Mouse (Mus musculus) left cerebral cortex, adult 9 months (tissue): ENCODE data around the gene Clpp.

Experiments used
- DNase-seq, 2 experiments: peaks; one replicate each; pipeline ENCODE4 v3.0.0; 2022; ENCODE audit warnings: low spot score in 2 of 2

Gene Clpp

GRCm38 (mm10) chr17:56990115-56990746 lies at the start of gene Clpp:
Clpp (plus strand) TSS chr17:56990305.
- peak; percentile 81 to 96 for DNase-seq

DNA sequence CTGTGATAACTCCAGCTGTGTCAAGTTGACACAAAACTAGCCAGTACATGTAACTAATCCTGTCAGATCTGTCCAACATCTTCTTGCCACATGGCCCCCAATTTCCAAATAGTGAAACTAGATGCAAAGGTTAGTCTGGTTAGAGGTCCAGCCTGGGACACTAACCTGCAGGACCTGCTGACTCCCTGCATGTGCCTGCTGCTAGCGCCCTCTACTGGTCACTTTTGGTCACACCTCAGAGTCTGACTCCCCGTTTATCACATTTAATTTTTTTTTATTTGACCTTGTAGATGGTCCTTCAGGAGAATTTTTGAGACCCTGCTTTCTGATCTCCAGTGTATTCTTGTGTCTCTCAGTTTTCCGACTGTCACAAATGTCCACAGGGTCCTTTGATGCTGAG lies 39.2 kb upstream of the Clpp start:
- DNase-seq, result peak in 1 of 2 experiments; percentile 36

DNA sequence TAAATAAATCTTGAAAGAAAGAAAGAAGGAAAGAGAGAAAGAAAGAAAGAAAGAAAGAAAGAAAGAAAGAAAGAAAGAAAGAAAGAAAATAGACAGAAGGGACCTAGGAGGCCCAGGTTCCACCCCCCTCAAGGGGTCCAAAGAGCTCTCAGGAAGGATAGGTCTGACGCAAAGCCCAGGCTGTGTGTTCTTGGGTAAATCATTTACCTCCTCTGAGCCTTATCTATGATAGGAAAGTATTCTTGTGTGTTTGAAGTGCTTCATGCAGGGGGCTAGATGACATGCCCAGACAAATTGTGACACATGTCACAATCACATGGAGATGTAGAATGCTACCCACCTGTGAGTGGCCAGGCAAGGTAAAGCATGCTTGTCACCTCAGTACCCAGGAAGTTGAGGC lies 37.5 kb upstream of the Clpp start:
- DNase-seq, result no peak

DNA sequence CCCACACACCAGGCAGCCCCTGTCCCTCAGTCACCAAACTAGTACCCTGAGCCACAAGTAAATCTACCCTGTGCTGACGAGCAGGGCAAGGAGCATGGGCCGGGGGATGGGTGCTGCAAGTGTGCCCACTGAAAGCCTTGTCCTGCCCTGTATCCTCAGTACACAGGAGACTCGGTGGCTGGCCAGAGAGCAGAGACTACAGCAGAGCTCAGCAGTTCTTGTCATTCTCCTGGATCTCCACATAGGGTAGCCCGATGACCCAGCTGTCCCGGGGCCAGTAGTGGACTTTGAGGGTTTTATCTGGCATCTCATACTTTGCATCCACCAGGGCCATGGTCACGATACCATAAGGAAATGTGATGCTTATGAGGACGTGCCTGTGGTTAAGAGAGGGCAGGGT lies 35.2 kb upstream of the Clpp start:
- DNase-seq, result no peak

DNA sequence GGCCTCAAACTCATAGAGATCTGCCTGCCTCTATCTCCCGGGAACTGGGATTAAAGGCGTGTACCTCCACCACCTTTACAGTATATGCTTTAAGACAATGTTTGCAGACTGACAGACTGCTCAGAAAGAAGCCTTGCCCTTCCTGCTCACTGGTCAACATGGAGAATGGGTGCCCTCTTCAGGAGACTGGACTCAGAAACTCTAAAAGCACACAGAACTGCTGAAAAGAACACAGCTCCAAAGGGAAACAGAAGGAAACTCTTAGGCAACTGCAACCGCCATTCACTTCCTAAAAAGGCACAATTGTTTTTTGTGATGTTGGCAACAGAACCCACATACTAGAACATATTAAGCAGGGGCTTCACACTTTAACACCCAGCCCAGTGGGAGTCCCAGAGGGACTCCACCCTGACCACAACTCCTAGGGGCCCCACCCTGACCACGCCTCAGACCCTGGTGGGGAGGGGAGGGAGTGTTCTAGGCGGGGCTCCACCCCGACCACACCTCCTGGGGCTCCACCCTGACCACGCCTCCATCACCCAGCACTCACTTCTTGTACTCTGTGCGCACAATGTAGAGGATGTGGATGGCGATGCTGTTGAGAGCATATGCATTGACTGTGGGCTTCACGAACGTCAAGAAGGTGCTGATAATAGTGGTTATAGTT lies 32.2 kb upstream of the Clpp start:
- no peak for DNase-seq

DNA sequence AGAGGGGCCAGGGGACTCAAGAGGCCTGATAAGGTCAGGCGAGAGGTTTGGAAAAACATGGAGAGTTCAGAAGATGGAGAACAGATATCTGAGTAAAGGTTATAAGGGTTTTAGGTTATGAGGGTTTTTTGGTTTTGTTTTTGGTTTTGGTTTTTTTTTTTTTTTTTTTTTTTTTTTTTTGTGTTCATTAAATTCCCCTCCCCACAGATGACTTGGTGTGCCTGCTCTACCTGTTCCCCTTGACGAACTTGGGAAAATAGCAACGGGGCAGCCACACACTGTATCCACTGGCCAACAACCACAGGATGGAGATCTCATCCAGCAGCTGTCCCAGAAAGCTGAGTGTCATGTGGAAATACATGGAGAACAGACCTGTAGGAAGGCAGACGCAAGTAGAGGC lies 31.4 kb upstream of the Clpp start:
- DNase-seq, result no peak

GRCm38 (mm10) chr17:56961880-56962279 lies 28.2 kb upstream of the Clpp start:
- DNase-seq, result no peak

GRCm38 (mm10) chr17:56962642-56963405 lies 27.3 kb upstream of the Clpp start:
- no peak for DNase-seq

GRCm38 (mm10) chr17:56963646-56964045 lies 26.5 kb upstream of the Clpp start:
- no peak for DNase-seq

GRCm38 (mm10) chr17:56969321-56969720 lies 20.8 kb upstream of the Clpp start:
- DNase-seq, result no peak

- DNase-seq, result no peak
These were observed 20.0 kb upstream of the Clpp start for GRCm38 (mm10) chr17:56970081-56970480.

DNA sequence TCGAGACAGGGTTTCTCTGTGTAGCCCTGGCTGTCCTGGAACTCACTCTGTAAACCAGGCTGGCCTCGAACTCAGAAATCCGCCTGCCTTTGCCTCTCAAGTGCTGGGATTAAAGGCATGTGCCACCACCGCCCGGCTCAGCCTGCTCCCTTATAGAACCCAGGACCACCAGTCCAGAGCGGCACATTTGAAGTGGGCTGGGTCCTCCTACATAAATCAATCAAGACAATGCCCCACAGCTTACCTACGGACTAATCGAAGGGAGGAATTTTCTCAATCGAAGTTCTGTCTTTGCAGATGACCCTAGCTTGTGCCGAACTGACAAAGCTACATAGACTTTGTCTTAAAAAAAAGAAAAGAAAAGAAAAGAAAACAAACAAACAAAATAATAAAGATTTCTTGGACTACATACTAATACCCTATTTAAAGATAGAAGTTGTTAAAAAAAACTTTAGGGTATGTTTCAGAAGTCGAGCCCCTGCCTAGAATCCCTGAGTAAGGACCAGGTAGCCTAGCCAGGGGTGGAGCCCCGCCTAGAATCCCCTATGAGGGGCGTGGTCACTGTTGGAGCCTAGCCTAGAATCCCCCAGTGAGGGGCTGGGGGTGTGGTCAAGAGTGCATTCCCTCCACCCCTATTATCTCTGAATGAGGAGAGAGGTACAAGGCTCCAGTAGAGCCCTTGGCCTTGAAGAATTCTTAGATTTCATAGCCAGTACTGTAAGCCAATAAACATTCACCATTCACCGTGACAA lies 16.0 kb upstream of the Clpp start:
- no peak for DNase-seq

DNA sequence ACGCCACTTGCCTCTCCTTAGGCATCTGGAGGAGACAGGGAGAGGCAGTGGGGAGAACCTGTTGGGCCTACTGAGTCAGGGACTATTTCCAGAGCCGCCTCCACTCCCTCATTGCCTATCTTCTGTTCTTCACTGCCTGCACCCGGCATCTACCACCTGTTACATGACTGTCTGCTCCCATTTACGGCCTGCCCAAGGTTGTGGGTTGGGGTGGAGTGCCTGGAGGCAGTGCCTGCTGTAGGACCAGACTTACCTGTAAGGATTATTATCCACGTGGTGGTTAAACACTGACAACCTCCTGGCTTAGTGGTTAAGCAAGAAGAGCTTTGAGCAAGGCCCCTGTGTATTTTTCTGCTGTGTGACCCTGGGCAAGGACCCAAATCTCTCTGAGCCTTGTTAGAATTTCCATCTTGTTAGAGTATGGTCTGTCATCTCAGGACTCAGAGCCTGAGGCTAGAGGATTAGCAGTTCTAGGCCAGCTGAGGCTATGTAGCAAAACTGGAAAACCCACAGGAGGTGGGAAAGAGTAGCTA lies 15.3 kb upstream of the Clpp start:
- DNase-seq, result no peak

- DNase-seq, result no peak
These were observed 14.7 kb upstream of the Clpp start for GRCm38 (mm10) chr17:56975391-56975790.

GRCm38 (mm10) chr17:56976531-56977390 lies 13.3 kb upstream of the Clpp start:
- DNase-seq, result no peak

GRCm38 (mm10) chr17:56979524-56979923 lies 10.6 kb upstream of the Clpp start:
- no peak for DNase-seq

DNA sequence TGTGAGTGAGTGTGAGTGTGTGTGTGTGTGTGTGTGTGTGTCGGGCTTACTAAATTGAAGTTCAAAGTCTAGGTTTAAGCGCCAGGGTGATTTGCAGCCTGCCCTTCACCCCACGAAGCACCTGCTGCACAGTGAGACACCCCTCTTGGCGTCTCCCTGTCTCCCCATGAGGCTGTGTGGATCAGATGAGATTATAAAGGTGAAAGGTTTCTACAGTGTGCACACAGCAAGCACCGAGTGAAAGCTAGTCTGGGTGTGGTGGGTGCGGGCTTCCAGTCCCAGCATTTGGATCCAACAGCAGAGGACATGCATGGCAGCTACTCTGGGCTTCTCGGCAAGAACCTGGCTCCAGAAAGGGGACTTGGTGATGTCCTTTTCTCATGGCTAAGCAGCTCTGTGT lies 9.1 kb upstream of the Clpp start:
- DNase-seq, result no peak

DNA sequence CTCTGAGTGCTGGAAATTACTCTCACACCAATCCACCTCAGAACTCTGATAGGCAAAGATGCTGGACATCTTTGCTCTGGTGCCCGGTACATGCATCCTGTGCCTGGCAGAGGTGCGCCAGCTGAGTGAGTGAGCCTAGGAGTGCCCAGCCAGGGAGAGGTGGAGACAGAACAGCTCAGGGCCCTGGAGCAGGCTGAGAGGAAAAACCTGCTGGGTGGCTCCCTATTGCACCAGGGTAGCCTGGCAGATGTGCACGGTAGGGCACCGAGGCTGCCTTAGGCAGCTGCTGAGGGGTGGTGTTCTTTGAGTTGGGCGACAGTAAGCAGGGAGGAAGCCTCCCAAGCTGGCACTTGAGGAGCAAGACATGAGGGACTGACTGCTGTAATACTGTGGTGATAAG lies 8.1 kb upstream of the Clpp start, which contains the start of gene Acer1:
Acer1 (minus strand) TSS at position 114 of the 400 bp plus-strand sequence.
- DNase-seq, result no peak

DNA sequence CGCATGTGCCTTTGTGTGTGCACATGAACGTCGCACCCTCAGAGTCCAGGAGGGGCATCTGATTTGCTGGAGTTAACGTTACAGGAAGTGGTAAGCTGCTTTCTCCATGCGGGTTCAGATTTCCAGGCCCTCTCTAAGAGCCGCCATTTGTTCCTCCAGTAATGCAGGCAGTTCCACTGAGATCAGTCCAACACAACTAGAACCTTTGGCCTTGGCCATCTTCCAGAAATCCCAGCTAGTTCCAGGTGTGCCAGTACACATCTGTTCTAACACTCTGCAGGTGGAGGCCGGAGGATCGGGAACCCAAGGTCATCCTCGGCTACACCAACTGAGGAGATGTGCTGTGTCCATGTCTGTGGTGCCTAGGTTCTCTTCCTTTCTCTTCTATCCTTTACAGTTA lies 5.2 kb upstream of the Clpp start:
- no peak for DNase-seq

DNA sequence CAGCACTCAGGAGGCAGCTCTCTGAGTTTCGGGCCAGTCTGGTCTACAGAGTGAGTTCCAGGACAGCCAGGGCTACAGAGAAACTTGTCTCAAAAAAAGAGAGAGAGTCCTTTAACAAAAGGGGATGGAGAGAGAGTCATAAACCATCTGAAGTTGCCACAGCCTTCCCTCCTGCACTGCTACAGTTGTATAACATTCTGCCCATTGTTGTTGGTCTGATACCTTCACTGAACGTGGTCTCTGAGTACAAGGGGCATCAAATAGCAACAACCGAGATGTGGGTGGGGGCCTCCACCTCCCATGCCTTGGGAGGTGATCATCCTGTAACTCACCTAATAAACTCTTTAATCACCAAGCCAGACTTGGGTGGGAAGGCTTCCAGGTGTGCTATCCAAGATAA lies 4.4 kb upstream of the Clpp start:
- DNase-seq, result no peak
